ENCODE assay signal across 8 mouse cellular contexts in genomic region chr14:12346011-12346864, GRCm38 (mm10). TPM values are rescaled to one million over a fixed set of nuclear protein-coding genes. Genes with fewer than 3 reads are reported as not detected.
A peak's percentile ranks its signal among the peaks of the same experiment; 100 is the strongest.
DNase-seq lines count a peak whose midpoint lies in the region; ATAC-seq and TF ChIP-seq lines count a peak whose summit lies in the region.

No protein-coding gene starts in this region.

- no peak for TF ChIP-seq CTCF in cerebellum, adult 2 months (IDR thresholded peaks at IDR 0.05; ENCODE audit: borderline replicate concordance, insufficient read depth, low read depth, low read length)
- no peak for TF ChIP-seq CTCF in lung, postnatal 0 days (IDR thresholded peaks at IDR 0.05)

- H3K9me3 ChIP-seq in lung, postnatal 0 days (ENCODE audit: low read length) = no peaks in the 10 kb centered on the region
- H3K9me3 ChIP-seq in stomach, embryonic 16.5 days (replicated peaks; ENCODE audit: control insufficient read depth, low read length) = no peaks in the 10 kb centered on the region; the same call in 1 of the 2 replicates

- no peaks in the 10 kb centered on the region; the same call in 1 of the 2 replicates for H3K4me1 ChIP-seq in cerebellum, adult 2 months (ENCODE audit: control insufficient read depth, insufficient read depth, low read length)
- no peaks in the 10 kb centered on the region for H3K4me1 ChIP-seq in lung, postnatal 0 days (ENCODE audit: insufficient read depth, low read depth, low read length)
- peaks cover 10% of the 10 kb centered on the region for H3K4me1 ChIP-seq in stomach, embryonic 16.5 days (ENCODE audit: control insufficient read depth, insufficient read depth, low read length)

- peak overlapping the region; percentile 6 for H3K4me3 ChIP-seq in cerebellum, adult 2 months (replicated peaks; ENCODE audit: insufficient read depth, low read depth, low read length)
- peak overlapping the region; percentile 21 for H3K4me3 ChIP-seq in lung, postnatal 0 days (ENCODE audit: low read depth, low read length)
- peak overlapping the region; percentile 31 for H3K4me3 ChIP-seq in stomach, embryonic 16.5 days (replicated peaks; ENCODE audit: low read length)

- peaks cover 9% of the 10 kb centered on the region; the same call in 1 of the 2 replicates for H3K27me3 ChIP-seq in cerebellum, adult 2 months (ENCODE audit: control insufficient read depth, insufficient read depth, low read length)
- H3K27me3 ChIP-seq in lung, postnatal 0 days (replicated peaks; ENCODE audit: insufficient read depth, low read length) = peaks cover 97% of the 10 kb centered on the region
- H3K27me3 ChIP-seq in stomach, embryonic 16.5 days (ENCODE audit: control insufficient read depth, insufficient read depth, low read length) = peaks cover 96% of the 10 kb centered on the region

- peak overlapping the region; percentile 32 for H3K4me2 ChIP-seq in lung, postnatal 0 days (replicated peaks; ENCODE audit: low read depth, low read length)
- H3K4me2 ChIP-seq in stomach, embryonic 16.5 days (ENCODE audit: low read depth, low read length) = peak overlapping the region; percentile 42

- H3K36me3 ChIP-seq in lung, postnatal 0 days (ENCODE audit: insufficient read depth, low read length) = no peaks in the 10 kb centered on the region
- H3K36me3 ChIP-seq in stomach, embryonic 16.5 days (ENCODE audit: control insufficient read depth, insufficient read depth, low read length) = no peaks in the 10 kb centered on the region

- no peak for DNase-seq in cerebellum, adult 2 months
- no peak for DNase-seq in cerebellum, postnatal 36 days
- no peak for DNase-seq in lung, postnatal 0 days (ENCODE audit: low spot score)
- DNase-seq in lung, adult 18-20 months = no peak
- peak; percentile 44 to 53 for DNase-seq in layer of hippocampus, postnatal 36 days
- DNase-seq in gastrocnemius, adult 8-10 months (ENCODE audit: low spot score in 2 of 2) = no peak
- no peak for DNase-seq in frontal cortex, postnatal 25 days (ENCODE audit: low spot score in 2 of 2)

- no peak for TF ChIP-seq POLR2A in cerebellum, adult 2 months (IDR thresholded peaks at IDR 0.05; ENCODE audit: borderline replicate concordance, insufficient read depth, low read length)

- no peak for ATAC-seq in lung, postnatal 0 days
- no peak for ATAC-seq in stomach, embryonic 16.5 days (ENCODE audit: insufficient read depth, low FRiP score)

- TF ChIP-seq EP300 in lung, postnatal 0 days (IDR thresholded peaks at IDR 0.05) = no peak

- no peak overlapping the region for H3K9ac ChIP-seq in lung, postnatal 0 days (replicated peaks; ENCODE audit: low read depth)
- no peak overlapping the region for H3K9ac ChIP-seq in stomach, embryonic 16.5 days (ENCODE audit: low read length)

- H3K27ac ChIP-seq in cerebellum, adult 2 months (ENCODE audit: insufficient read depth, low read length) = no peak overlapping the region
- H3K27ac ChIP-seq in lung, postnatal 0 days (ENCODE audit: low read length) = no peak overlapping the region
- no peak overlapping the region for H3K27ac ChIP-seq in stomach, embryonic 16.5 days (ENCODE audit: low read length)

- WGBS in cerebellum, adult 2 months = 2% methylated on average over 50 of the region's 50 CpGs
- 3% methylated on average over 49 of the region's 50 CpGs for WGBS in lung, postnatal 0 days
- WGBS in stomach, embryonic 16.5 days = under 1% methylated on average over 50 of the region's 50 CpGs

RNA-seq across cellular contexts. Expression of gene Fezf2, which starts 1.8 kb away (rescaled TPM):
- not detected in 2 replicates for polyA plus RNA-seq in cerebellum, adult 2 months (2012; rRNA removed)
- polyA plus RNA-seq in lung, postnatal 0 days (2015; fragmentation: Nextera tagmentation; extraction: Ambion mirVana) = not detected in 2 replicates
- 10 to 100 TPM; 41.0 to 45.7 TPM for total RNA-seq in layer of hippocampus, postnatal 36 days (2021)
- not detected in 2 replicates for polyA plus RNA-seq in stomach, embryonic 16.5 days (2015; fragmentation: Nextera tagmentation; extraction: Ambion mirVana)
- total RNA-seq in gastrocnemius, adult 8-10 months (2022) = not detected

Comparison
In these comparisons a context has a peak if more than half of its experiments do, and no peak if none do; other contexts are left out.
1. DNase-seq: peak in layer of hippocampus, postnatal 36 days (2 of 2); none in cerebellum, adult 2 months (0 of 2), cerebellum, postnatal 36 days (0 of 2), lung, postnatal 0 days (single experiment), lung, adult 18-20 months (0 of 2), gastrocnemius, adult 8-10 months (0 of 2) and frontal cortex, postnatal 25 days (0 of 2).
2. Peak in every context shown above with its lines, with median percentiles within 50 percentile points of each other: H3K4me3 ChIP-seq.